Mouse (Mus musculus): ENCODE measurements at regions not wholly inside any gene's neighbourhood (a gene's known extent, or its start where the extent isn't known, plus 50 kb on each side); places are given as distances from the start of the nearest gene placed in this dataset.

DNA sequence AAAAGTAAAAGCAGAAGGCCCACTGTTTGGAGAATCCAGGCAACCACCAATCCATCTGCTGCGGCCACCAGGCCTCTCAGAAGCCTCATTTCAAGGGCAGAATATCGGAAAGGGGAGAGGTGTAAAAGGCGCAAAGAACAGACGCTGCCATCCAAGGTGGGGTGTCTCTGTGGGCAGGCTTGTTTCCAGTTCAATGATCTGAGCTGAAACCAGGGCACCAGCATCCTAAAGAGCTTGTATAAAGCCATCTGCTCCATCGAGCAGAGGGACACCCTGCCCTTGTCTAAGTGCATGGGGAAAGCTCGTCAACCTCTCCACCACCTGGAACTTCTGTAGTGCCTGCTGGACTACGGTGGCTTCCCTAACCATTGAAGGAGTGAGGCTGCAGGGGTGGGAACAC is 363.7 kb upstream of the Spred2 start:
- Histone ChIP-seq H3K27me3 (ENCODE audit: control insufficient read depth, insufficient read depth, low read length) (no peaks in the 10 kb centered on the region), H3K9ac (ENCODE audit: low read depth, low read length) (no peak overlapping the region), H3K4me1 (ENCODE audit: control insufficient read depth, insufficient read depth, low read length) (no peaks in the 10 kb centered on the region), H3K27ac (no peak overlapping the region), H3K36me3 (ENCODE audit: control insufficient read depth, insufficient read depth, low read length) (no peaks in the 10 kb centered on the region), H3K4me3 (no peak overlapping the region), H3K79me2 (replicated peaks; ENCODE audit: control insufficient read depth, insufficient read depth, low read length) (no peaks in the 10 kb centered on the region)
- intact Hi-C loops (cut with DNase I): no loop called here
- WGBS: 91% methylated on average over 7 of the region's 7 CpGs
- TF ChIP-seq EP300 (IDR thresholded peaks at IDR 0.05; ENCODE audit: insufficient read depth, low read depth, low read length) (no peak), POLR2A (IDR thresholded peaks at IDR 0.05; ENCODE audit: insufficient read depth, low read depth, low read length) (no peak), CTCF (IDR thresholded peaks at IDR 0.05) (no peak)
- DNase-seq: no peak

DNA sequence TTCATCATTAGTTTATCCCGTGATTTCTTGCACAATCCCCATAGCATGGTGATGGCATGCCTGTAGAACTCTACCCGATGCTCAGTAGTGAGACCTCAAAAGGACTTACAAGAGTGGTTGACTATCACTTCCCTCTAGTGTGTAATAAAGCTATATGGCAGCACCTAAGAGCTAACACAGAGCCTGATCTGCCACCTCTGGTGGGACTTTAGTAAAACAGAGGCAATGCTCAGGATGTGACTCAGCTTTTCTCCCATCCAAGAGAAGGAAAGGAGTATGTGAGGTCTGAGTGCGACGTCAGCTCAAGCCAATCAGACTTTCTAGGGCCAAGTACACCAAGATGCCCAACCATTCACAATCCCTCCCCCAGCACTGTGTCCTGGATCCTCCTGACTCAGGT is 361.5 kb upstream of the Spred2 start:
- Histone ChIP-seq H3K36me3 (ENCODE audit: control insufficient read depth, insufficient read depth, low read length) (no peaks in the 10 kb centered on the region), H3K4me3 (no peak overlapping the region), H3K27me3 (ENCODE audit: control insufficient read depth, insufficient read depth, low read length) (no peaks in the 10 kb centered on the region), H3K79me2 (replicated peaks; ENCODE audit: control insufficient read depth, insufficient read depth, low read length) (no peaks in the 10 kb centered on the region), H3K27ac (no peak overlapping the region), H3K4me1 (ENCODE audit: control insufficient read depth, insufficient read depth, low read length) (no peaks in the 10 kb centered on the region), H3K9ac (ENCODE audit: low read depth, low read length) (no peak overlapping the region)
- WGBS: 73% methylated on average over 4 of the region's 4 CpGs
- no peak for DNase-seq
- intact Hi-C loops (cut with DNase I): no loop called here
- TF ChIP-seq POLR2A (IDR thresholded peaks at IDR 0.05; ENCODE audit: insufficient read depth, low read depth, low read length) (no peak), CTCF (IDR thresholded peaks at IDR 0.05) (no peak), EP300 (IDR thresholded peaks at IDR 0.05; ENCODE audit: insufficient read depth, low read depth, low read length) (no peak)

DNA sequence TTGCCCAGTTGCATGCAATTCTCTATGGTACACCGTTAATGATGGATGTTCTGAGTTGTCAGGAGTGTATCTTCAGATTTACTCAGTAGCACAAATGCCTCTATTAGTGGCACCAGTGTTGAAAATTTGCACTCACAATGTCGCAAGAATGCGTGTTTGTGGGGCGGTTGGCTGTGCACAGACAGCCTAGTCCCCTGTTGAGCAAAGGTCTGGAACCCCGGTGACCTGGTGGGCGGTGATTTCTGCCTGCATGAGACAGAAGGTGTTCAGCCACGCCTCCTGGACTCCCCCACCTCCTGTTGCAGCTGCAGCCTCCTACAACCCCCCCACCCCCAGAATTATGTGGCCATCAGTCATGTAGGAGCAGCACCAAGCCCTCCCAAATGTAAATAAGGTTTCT is 338.9 kb upstream of the Spred2 start:
- WGBS: 84% methylated on average over 7 of the region's 7 CpGs
- Histone ChIP-seq H3K27me3 (ENCODE audit: control insufficient read depth, insufficient read depth, low read length) (0 out of 2 replicates have a peak, but pooled peaks cover 1% of the 10 kb centered on the region), H3K4me3 (no peak overlapping the region), H3K79me2 (replicated peaks; ENCODE audit: control insufficient read depth, insufficient read depth, low read length) (no peaks in the 10 kb centered on the region), H3K36me3 (ENCODE audit: control insufficient read depth, insufficient read depth, low read length) (no peaks in the 10 kb centered on the region), H3K9ac (ENCODE audit: low read depth, low read length) (no peak overlapping the region), H3K4me1 (ENCODE audit: control insufficient read depth, insufficient read depth, low read length) (no peaks in the 10 kb centered on the region), H3K27ac (no peak overlapping the region)
- TF ChIP-seq EP300 (IDR thresholded peaks at IDR 0.05; ENCODE audit: insufficient read depth, low read depth, low read length) (no peak), CTCF (IDR thresholded peaks at IDR 0.05) (no peak), POLR2A (IDR thresholded peaks at IDR 0.05; ENCODE audit: insufficient read depth, low read depth, low read length) (no peak)
- DNase-seq: no peak
- intact Hi-C loops (cut with DNase I): no loop called here

GRCm38 (mm10) chr11:19592506-19593355 is 331.4 kb upstream of the Spred2 start:
- 80% methylated on average over 6 of the region's 6 CpGs for WGBS
- Histone ChIP-seq H3K27me3 (ENCODE audit: control insufficient read depth, insufficient read depth, low read length) (no peaks in the 10 kb centered on the region), H3K9ac (ENCODE audit: low read depth, low read length) (no peak overlapping the region), H3K27ac (no peak overlapping the region), H3K79me2 (replicated peaks; ENCODE audit: control insufficient read depth, insufficient read depth, low read length) (no peaks in the 10 kb centered on the region), H3K4me3 (no peak overlapping the region), H3K4me1 (ENCODE audit: control insufficient read depth, insufficient read depth, low read length) (no peaks in the 10 kb centered on the region), H3K36me3 (ENCODE audit: control insufficient read depth, insufficient read depth, low read length) (no peaks in the 10 kb centered on the region)
- DNase-seq: no peak
- intact Hi-C loops (cut with DNase I): no loop called here
- TF ChIP-seq CTCF (IDR thresholded peaks at IDR 0.05) (no peak), EP300 (IDR thresholded peaks at IDR 0.05; ENCODE audit: insufficient read depth, low read depth, low read length) (no peak), POLR2A (IDR thresholded peaks at IDR 0.05; ENCODE audit: insufficient read depth, low read depth, low read length) (no peak)

GRCm38 (mm10) chr11:19595107-19595506 is 329.1 kb upstream of the Spred2 start:
- intact Hi-C loops (cut with DNase I): no loop called here
- 92% methylated on average over 4 of the region's 4 CpGs for WGBS
- TF ChIP-seq EP300 (IDR thresholded peaks at IDR 0.05; ENCODE audit: insufficient read depth, low read depth, low read length) (no peak), CTCF (IDR thresholded peaks at IDR 0.05) (no peak), POLR2A (IDR thresholded peaks at IDR 0.05; ENCODE audit: insufficient read depth, low read depth, low read length) (no peak)
- DNase-seq: no peak
- no peaks in the 10 kb centered on the region for H3K36me3 ChIP-seq (ENCODE audit: control insufficient read depth, insufficient read depth, low read length)
- no peaks in the 10 kb centered on the region for H3K79me2 ChIP-seq (replicated peaks; ENCODE audit: control insufficient read depth, insufficient read depth, low read length)
- no peak overlapping the region for H3K4me3 ChIP-seq
- H3K27me3 ChIP-seq (ENCODE audit: control insufficient read depth, insufficient read depth, low read length): no peaks in the 10 kb centered on the region
- no peak overlapping the region for H3K9ac ChIP-seq (ENCODE audit: low read depth, low read length)
- H3K27ac ChIP-seq: no peak overlapping the region
- H3K4me1 ChIP-seq (ENCODE audit: control insufficient read depth, insufficient read depth, low read length): no peaks in the 10 kb centered on the region

DNA sequence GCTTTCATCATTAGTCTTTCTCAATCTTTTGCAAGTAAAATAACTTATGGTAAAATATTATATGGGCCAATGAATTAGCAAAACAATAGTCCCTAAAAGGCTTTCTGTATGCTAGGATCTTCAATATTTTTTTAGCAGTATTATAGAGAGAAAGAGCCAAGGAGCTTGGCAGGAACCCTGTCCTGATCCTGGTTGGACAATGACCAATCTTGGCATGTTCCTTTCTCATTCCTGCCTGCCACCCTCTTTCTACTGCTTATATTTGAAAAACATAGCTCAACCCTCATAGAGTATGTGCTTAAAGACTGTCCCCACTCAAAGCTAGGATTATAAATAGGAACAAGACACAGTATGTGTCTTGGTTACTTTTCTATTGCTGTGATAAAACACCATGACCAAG is 327.8 kb upstream of the Spred2 start:
- intact Hi-C loops (cut with DNase I): no loop called here
- no peak overlapping the region for H3K27ac ChIP-seq
- no peak for DNase-seq
- H3K4me1 ChIP-seq (ENCODE audit: control insufficient read depth, insufficient read depth, low read length): no peaks in the 10 kb centered on the region
- no peaks in the 10 kb centered on the region for H3K79me2 ChIP-seq (replicated peaks; ENCODE audit: control insufficient read depth, insufficient read depth, low read length)
- no peaks in the 10 kb centered on the region for H3K27me3 ChIP-seq (ENCODE audit: control insufficient read depth, insufficient read depth, low read length)
- TF ChIP-seq POLR2A (IDR thresholded peaks at IDR 0.05; ENCODE audit: insufficient read depth, low read depth, low read length) (no peak), CTCF (IDR thresholded peaks at IDR 0.05) (no peak), EP300 (IDR thresholded peaks at IDR 0.05; ENCODE audit: insufficient read depth, low read depth, low read length) (no peak)
- H3K36me3 ChIP-seq (ENCODE audit: control insufficient read depth, insufficient read depth, low read length): no peaks in the 10 kb centered on the region
- H3K9ac ChIP-seq (ENCODE audit: low read depth, low read length): no peak overlapping the region
- no peak overlapping the region for H3K4me3 ChIP-seq
